Mouse (Mus musculus) testis, adult 2 months (tissue): ENCODE results near the gene Arhgap15.

Experiments
- CTCF ChIP-seq: fragments of 200-500 bp; IDR thresholded peaks from 2 replicates; pipeline ENCODE4 v1.5.1; 2012; ENCODE audit warnings: low read depth, mild to moderate bottlenecking, inconsistent platforms, low read length, moderate library complexity; ENCODE audit not compliant: control insufficient read depth, insufficient read depth, insufficient replicate concordance
- POLR2A ChIP-seq: fragments of 200-500 bp; IDR thresholded peaks from 2 replicates; pipeline ENCODE4 v1.6.1; 2012; ENCODE audit warnings: low read depth, mild to moderate bottlenecking, inconsistent platforms, low read length, moderate library complexity; ENCODE audit not compliant: control insufficient read depth

GRCm38 (mm10) chr2:43728831-43729230 lies 19.8 kb upstream of the Arhgap15 start:
- TF ChIP-seq POLR2A (no peak), CTCF (no peak)
